ENCODE assay signal across 10 mouse cellular contexts in the genomic region with DNA sequence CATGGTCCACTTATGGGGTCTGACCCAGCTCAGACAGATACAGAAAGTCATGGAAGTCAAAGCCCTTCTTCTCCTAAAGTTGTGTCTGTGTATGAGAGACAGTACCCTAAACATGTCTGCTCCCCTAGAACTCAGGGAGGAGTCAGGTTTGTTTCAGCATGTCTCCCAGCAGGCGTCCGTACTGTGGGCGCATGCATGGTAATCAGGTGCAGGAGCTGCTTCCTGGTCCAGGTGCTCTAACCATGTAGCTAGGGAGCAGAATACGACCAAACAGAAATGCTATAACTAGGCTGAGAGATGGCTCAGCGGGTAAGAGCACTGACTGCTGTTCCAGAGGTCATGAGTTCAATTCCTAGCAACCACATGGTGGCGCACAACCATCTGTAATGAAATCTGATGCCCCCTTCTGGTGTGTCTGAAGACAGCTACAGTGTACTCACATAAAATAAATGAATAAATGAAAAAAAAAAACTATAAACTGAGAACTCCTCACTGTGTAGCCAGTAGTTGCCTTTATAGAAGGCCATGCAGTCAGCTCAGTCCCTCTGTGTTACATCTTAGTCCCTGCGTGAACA. TPM values are rescaled to one million over a fixed set of nuclear protein-coding genes. Genes with fewer than 3 reads are reported as not detected.
DNase-seq lines count a peak whose midpoint lies in the region; ATAC-seq lines count a peak whose summit lies in the region.
"Had no signal": no experiment of that assay in that cellular context is flagged by ENCODE, and none has a peak within 500 bp of the region (broad histone marks: within the 10 kb centered on the region; RNA-seq: fewer than 3 reads in every experiment).

No protein-coding gene starts in this region.

- H3K36me3 ChIP-seq in heart, embryonic 10.5 days = peaks cover 23% of the 10 kb centered on the region
- H3K36me3 ChIP-seq in limb, embryonic 13.5 days = peaks cover 26% of the 10 kb centered on the region
- H3K36me3 ChIP-seq in limb, embryonic 10.5 days = peaks cover 13% of the 10 kb centered on the region

- peak overlapping the region; percentile 56 for H3K27ac ChIP-seq in heart, embryonic 10.5 days
- H3K27ac ChIP-seq in limb, embryonic 13.5 days = peak overlapping the region; percentile 22; the same call in 1 of the 2 replicates
- H3K27ac ChIP-seq in limb, embryonic 10.5 days = no peak overlapping the region
- peak overlapping the region; percentile 28 for H3K27ac ChIP-seq in brown adipose tissue, adult 24 weeks (replicated peaks; ENCODE audit: low read depth, low read length)

- WGBS in heart, embryonic 10.5 days = 72% methylated on average over 7 of the region's 7 CpGs
- WGBS in limb, embryonic 13.5 days = 69% methylated on average over 7 of the region's 7 CpGs
- WGBS in limb, embryonic 10.5 days = 78% methylated on average over 7 of the region's 7 CpGs

- ATAC-seq in limb, embryonic 13.5 days (ENCODE audit: low FRiP score, low read depth) = no peak
- ATAC-seq in megakaryocyte progenitor cell, adult 5-6 weeks (replicated peaks; ENCODE audit: poor library complexity) = peak; percentile 5; the same call in 1 of the 2 replicates

- no peaks in the 10 kb centered on the region for H3K27me3 ChIP-seq in heart, embryonic 10.5 days (ENCODE audit: insufficient read depth, poor library complexity, severe bottlenecking)
- no peaks in the 10 kb centered on the region for H3K27me3 ChIP-seq in limb, embryonic 13.5 days
- H3K27me3 ChIP-seq in limb, embryonic 10.5 days (ENCODE audit: low read depth, poor library complexity, severe bottlenecking) = no peaks in the 10 kb centered on the region

- H3K9me3 ChIP-seq in heart, embryonic 10.5 days = no peaks in the 10 kb centered on the region
- no peaks in the 10 kb centered on the region for H3K9me3 ChIP-seq in limb, embryonic 13.5 days
- H3K9me3 ChIP-seq in limb, embryonic 10.5 days (replicated peaks) = no peaks in the 10 kb centered on the region

- H3K4me1 ChIP-seq in heart, embryonic 10.5 days = peaks cover 40% of the 10 kb centered on the region
- H3K4me1 ChIP-seq in limb, embryonic 13.5 days = peaks cover 4% of the 10 kb centered on the region; the same call in 1 of the 2 replicates
- H3K4me1 ChIP-seq in limb, embryonic 10.5 days = peaks cover 15% of the 10 kb centered on the region
- H3K4me1 ChIP-seq in brown adipose tissue, adult 24 weeks (ENCODE audit: control insufficient read depth, insufficient read depth, insufficient read length, low read length) = peaks cover 8% of the 10 kb centered on the region

- no peak overlapping the region for H3K9ac ChIP-seq in limb, embryonic 13.5 days

- DNase-seq in heart, embryonic 10.5 days (ENCODE audit: low spot score) = no peak
- DNase-seq in heart, postnatal 4 days = no peak
- no peak for DNase-seq in limb, embryonic 10.5 days (ENCODE audit: low spot score)
- no peak for DNase-seq in frontal cortex, adult 2 months (ENCODE audit: extremely low spot score in 1 of 2, low spot score in 1 of 2)
- no peak for DNase-seq in retina, embryonic 14.5 days (ENCODE audit: low spot score)
- DNase-seq: layer of hippocampus, adult 9-11 months; thymus, adult 18-20 months had no signal

- no peak overlapping the region for H3K4me3 ChIP-seq in heart, embryonic 10.5 days
- H3K4me3 ChIP-seq in limb, embryonic 13.5 days = no peak overlapping the region
- no peak overlapping the region for H3K4me3 ChIP-seq in limb, embryonic 10.5 days
- no peak overlapping the region for H3K4me3 ChIP-seq in brown adipose tissue, adult 24 weeks (ENCODE audit: insufficient read depth, low read depth, low read length)

- no peak overlapping the region for H3K4me2 ChIP-seq in limb, embryonic 13.5 days (replicated peaks)

RNA-seq across cellular contexts. Expression of a gene that starts 47.4 kb away (rescaled TPM):
- 3.4 and 3.8 TPM in 2 replicates for polyA plus RNA-seq in heart, embryonic 10.5 days (2016; fragmentation: Nextera tagmentation; extraction: Ambion mirVana)
- total RNA-seq in heart, postnatal 4 days (2021) = 10 to 100 TPM; 26.5 to 28.6 TPM
- polyA plus RNA-seq in limb, embryonic 13.5 days (2015; fragmentation: Nextera tagmentation; extraction: Ambion mirVana) = 1.8 and 1.9 TPM in 2 replicates
- 0.75 and 1.1 TPM in 2 replicates for polyA plus RNA-seq in limb, embryonic 10.5 days (2016; fragmentation: Nextera tagmentation; extraction: Ambion mirVana)
- polyA plus RNA-seq in brown adipose tissue, adult 24 weeks (2012; ENCODE audit: insufficient read depth, insufficient read length, missing spikeins) = 5.0 and 8.3 TPM in 2 replicates
- total RNA-seq in megakaryocyte progenitor cell, adult 5-6 weeks (2015) = 7.5 and 8.3 TPM in 2 replicates
- 9.8 and 11.0 TPM in 2 replicates for total RNA-seq in megakaryocyte progenitor cell, adult 5-6 weeks (2017)
- polyA plus RNA-seq in frontal cortex, adult 2 months (2012; rRNA removed) = 19.9 and 23.6 TPM in 2 replicates

RNA-seq across cellular contexts. Expression of a gene that starts 52.5 kb away (rescaled TPM):
- polyA plus RNA-seq in heart, embryonic 10.5 days (2016; fragmentation: Nextera tagmentation; extraction: Ambion mirVana) = 22.6 and 26.5 TPM in 2 replicates
- total RNA-seq in heart, postnatal 4 days (2021) = 10 to 100 TPM; 38.0 to 39.0 TPM
- 27.6 and 28.3 TPM in 2 replicates for polyA plus RNA-seq in limb, embryonic 13.5 days (2015; fragmentation: Nextera tagmentation; extraction: Ambion mirVana)
- polyA plus RNA-seq in limb, embryonic 10.5 days (2016; fragmentation: Nextera tagmentation; extraction: Ambion mirVana) = 18.4 and 19.4 TPM in 2 replicates
- polyA plus RNA-seq in brown adipose tissue, adult 24 weeks (2012; ENCODE audit: insufficient read depth, insufficient read length, missing spikeins) = 45.2 and 49.4 TPM in 2 replicates
- total RNA-seq in megakaryocyte progenitor cell, adult 5-6 weeks (2015) = 50.4 and 52.7 TPM in 2 replicates
- 31.3 and 35.4 TPM in 2 replicates for total RNA-seq in megakaryocyte progenitor cell, adult 5-6 weeks (2017)
- polyA plus RNA-seq in frontal cortex, adult 2 months (2012; rRNA removed) = 12.3 and 12.7 TPM in 2 replicates
